Mouse (Mus musculus) liver, adult 2 months (tissue): Measurements from ENCODE around the gene Akr1a1. TPM values are rescaled to one million over a fixed set of nuclear protein-coding genes. Genes with fewer than 3 reads are reported as not detected.

ENCODE experiments used
- DNase-seq: peaks from one replicate; pipeline ENCODE4 v3.0.0-alpha.2; 2011; ENCODE audit warnings: low read depth, low spot score; ENCODE audit errors: extremely low read depth
- H3K27ac ChIP-seq: fragments of 200-500 bp; replicated peaks from 2 replicates; pipeline ENCODE4 v1.5.1; 2012; ENCODE audit warnings: low read depth, mild to moderate bottlenecking, control low read depth, inconsistent platforms, low read length; ENCODE audit not compliant: insufficient read depth
- H3K27me3 ChIP-seq: fragments of 200-500 bp; 2 replicates; pipeline ENCODE4 v1.6.1; 2012; ENCODE audit warnings: mild to moderate bottlenecking, moderate library complexity, low read length, inconsistent platforms; ENCODE audit not compliant: control insufficient read depth, insufficient read depth
- H3K36me3 ChIP-seq: fragments of 200-500 bp; 2 replicates; pipeline ENCODE4 v1.6.1; 2012; ENCODE audit warnings: low read length, inconsistent platforms; ENCODE audit not compliant: control insufficient read depth, insufficient read depth
- H3K4me1 ChIP-seq: fragments of 200-500 bp; 2 replicates; pipeline ENCODE4 v1.6.1; 2011; ENCODE audit warnings: low read length; ENCODE audit not compliant: control insufficient read depth, insufficient read depth
- H3K4me3 ChIP-seq: fragments of 200-500 bp; 2 replicates; pipeline ENCODE4 v1.5.1; 2011; ENCODE audit warnings: low read depth, mild to moderate bottlenecking, control low read depth, low read length, moderate library complexity; ENCODE audit not compliant: insufficient read depth
- H3K79me2 ChIP-seq: fragments of 200-500 bp; 2 replicates; pipeline ENCODE4 v1.6.1; 2012; ENCODE audit warnings: inconsistent platforms, mild to moderate bottlenecking, low read length, moderate library complexity; ENCODE audit not compliant: control insufficient read depth, insufficient read depth
- H3K9ac ChIP-seq: fragments of 200-500 bp; 2 replicates; pipeline ENCODE4 v1.6.1; 2012; ENCODE audit warnings: low read depth, mild to moderate bottlenecking, control low read depth, inconsistent platforms, low read length
- CTCF ChIP-seq: fragments of 200-500 bp; IDR thresholded peaks from 2 replicates; pipeline ENCODE4 v1.5.1; 2011; ENCODE audit warnings: low read depth, low read length, control low read depth
- POLR2A ChIP-seq: fragments of 200-500 bp; IDR thresholded peaks from 2 replicates; pipeline ENCODE4 v1.6.1; 2011; ENCODE audit warnings: low read length, control low read depth; ENCODE audit not compliant: insufficient read depth; ENCODE audit errors: extremely low read depth
- WGBS: fragments of 180-500 bp; shearing (Covaris S2); methylation state at CpG from one replicate; pipeline ENCODE4 v1.1.7; 2018; 5-methylcytosine and 5-hydroxymethylcytosine counted together
- polyA plus RNA-seq: library from polyadenylated mRNA; depleted of rRNA; stranded (reverse); fragments of >200 nt; gene quantifications from 2 replicates; pipeline ENCODE4 v1.2.3, GENCODE M21; 2012
- total RNA-seq: library from RNA; depleted of rRNA; stranded (reverse); fragments of >200 nt; gene quantifications from 2 replicates; pipeline ENCODE4 v1.2.3, GENCODE M21; 2014

Gene Akr1a1
- total and polyA plus RNA-seq, 2 experiments: 337 to 517 TPM

DNA sequence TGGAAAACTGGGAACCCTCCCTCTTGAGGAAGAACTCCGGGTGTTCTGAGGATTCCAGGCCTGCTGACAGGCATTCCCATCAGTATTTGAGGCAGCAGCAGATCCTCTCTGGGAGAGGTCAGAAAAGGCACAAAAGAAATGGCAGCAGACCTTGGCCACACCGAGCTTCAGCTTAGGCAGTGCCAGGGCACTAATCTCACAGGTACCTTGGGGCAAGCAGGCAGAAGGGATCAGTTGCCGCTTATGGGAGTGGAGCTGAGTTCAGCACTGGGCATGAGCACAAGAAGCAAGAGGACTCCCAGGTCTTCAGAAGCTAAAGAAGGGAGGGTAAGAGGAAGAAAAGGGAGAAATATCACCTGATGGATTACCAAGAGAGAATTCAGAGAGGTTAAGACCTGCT, 6.5 kb upstream of the Akr1a1 start:
- H3K36me3 ChIP-seq: no peaks in the 10 kb centered on the region

DNA sequence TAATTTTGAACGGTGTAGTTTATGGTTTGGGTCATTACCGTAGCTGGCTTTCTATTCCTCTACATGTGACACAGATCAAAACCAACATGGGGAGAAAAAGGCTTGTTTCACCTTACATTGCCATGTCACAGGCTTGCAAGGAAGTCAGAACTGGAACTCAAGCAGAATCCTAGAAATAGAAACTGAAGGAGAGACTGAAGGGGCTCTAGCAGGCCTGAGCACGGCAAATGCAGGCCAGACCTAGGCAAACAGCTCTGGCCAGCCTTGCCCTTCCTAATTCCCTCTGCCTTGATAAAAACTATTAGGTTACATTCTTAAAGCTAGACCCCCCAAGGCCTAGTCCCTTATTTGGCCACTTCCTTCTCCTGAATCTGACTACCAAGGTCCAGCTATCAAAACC, 4.2 kb upstream of the Akr1a1 start:
- 52% methylated on average over 3 of the region's 3 CpGs for WGBS
- TF ChIP-seq CTCF: no peak
- TF ChIP-seq POLR2A: no peak
- H3K4me3 ChIP-seq: no peak overlapping the region

More for the DNA sequence above, 6.5 kb upstream of the Akr1a1 start:
- Histone ChIP-seq H3K4me1 (peaks cover 23% of the 10 kb centered on the region), H3K27ac (no peak overlapping the region), H3K4me3 (no peak overlapping the region), H3K79me2 (no peaks in the 10 kb centered on the region), H3K9ac (no peak overlapping the region), H3K27me3 (no peaks in the 10 kb centered on the region)
- TF ChIP-seq POLR2A: no peak
- TF ChIP-seq CTCF: no peak
- DNase-seq: no peak
- WGBS: 59% methylated on average over 3 of the region's 3 CpGs

DNA sequence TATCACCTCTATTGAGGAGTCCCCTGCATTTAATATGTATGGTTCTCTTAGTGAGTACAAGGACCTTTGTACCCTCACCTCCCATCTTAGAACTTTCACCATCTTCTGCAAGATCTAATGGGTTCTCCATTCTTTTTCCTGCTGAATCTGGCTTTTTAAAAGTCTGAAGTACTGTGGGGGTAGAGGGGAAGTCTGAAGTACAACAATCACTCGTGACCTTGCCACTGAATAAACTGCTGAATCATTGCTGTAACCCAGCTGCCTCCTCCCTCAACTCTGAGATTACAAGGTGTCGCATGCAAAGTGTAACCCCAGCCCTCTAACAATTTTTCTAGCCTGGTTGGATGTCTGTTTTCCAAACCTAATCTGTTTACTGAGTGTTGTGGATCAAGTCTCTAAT, 3.6 kb upstream of the Akr1a1 start:
- Histone ChIP-seq H3K4me1 (peaks cover 20% of the 10 kb centered on the region), H3K36me3 (no peaks in the 10 kb centered on the region), H3K79me2 (peaks cover 9% of the 10 kb centered on the region), H3K27me3 (no peaks in the 10 kb centered on the region), H3K9ac (no peak overlapping the region), H3K4me3 (no peak overlapping the region), H3K27ac (peak overlapping the region; percentile 61)
- WGBS: 10% methylated on average over 2 of the region's 2 CpGs
- TF ChIP-seq CTCF (no peak), POLR2A (no peak)
- peak; percentile 87 for DNase-seq

More for the DNA sequence above, 4.2 kb upstream of the Akr1a1 start:
- Histone ChIP-seq H3K27me3 (no peaks in the 10 kb centered on the region), H3K4me1 (peaks cover 22% of the 10 kb centered on the region), H3K79me2 (peaks cover 6% of the 10 kb centered on the region; the same call in 1 of the 2 replicates), H3K27ac (peak overlapping the region; percentile 79), H3K36me3 (no peaks in the 10 kb centered on the region), H3K9ac (no peak overlapping the region)
- DNase-seq: no peak

DNA sequence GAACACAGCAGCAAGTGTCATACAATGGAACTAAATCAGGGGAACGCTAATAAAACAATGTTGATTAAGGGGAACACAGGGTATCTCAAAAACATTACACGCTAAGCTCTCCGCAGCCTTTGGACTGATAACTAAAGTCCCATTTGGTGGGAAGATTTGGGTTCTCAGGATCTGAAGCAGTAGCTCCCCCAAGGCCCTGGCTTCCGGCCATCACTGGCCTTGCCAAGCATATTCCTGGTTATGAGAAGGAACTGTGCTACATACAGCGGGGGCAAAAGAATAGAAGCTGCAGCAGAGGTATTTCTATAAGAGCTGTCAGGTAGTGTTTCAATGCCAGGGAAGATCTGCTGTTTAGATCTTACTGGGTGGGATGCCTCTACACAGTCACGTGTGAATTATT, 1.7 kb upstream of the Akr1a1 start:
- H3K36me3 ChIP-seq: peaks cover 2% of the 10 kb centered on the region; the same call in 1 of the 2 replicates
- H3K27ac ChIP-seq: no peak overlapping the region
- peaks cover 20% of the 10 kb centered on the region for H3K79me2 ChIP-seq
- DNase-seq: no peak
- 89% methylated on average over 6 of the region's 6 CpGs for WGBS
- no peak overlapping the region for H3K9ac ChIP-seq
- H3K4me3 ChIP-seq: no peak overlapping the region
- no peaks in the 10 kb centered on the region for H3K27me3 ChIP-seq
- peaks cover 22% of the 10 kb centered on the region for H3K4me1 ChIP-seq
- TF ChIP-seq CTCF (no peak), POLR2A (no peak)

DNA sequence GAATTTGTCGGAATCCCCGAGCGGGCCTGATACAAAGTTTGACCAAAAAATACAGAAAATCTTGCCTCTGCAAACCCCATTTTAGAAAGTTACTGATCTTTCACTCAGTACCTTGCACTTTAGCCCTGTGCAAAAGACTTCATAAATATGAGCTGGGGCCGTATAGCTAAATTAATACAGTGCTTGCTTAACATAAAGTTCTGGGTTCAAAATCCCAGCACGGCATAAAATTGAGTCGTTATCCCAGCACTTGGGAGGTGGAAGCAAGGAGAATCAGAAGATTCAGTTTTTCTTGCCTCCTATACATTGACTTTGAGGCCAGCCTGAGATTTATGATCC, 286 bp upstream of the Akr1a1 start:
- H3K36me3 ChIP-seq: peaks cover 13% of the 10 kb centered on the region
- DNase-seq: no peak
- WGBS: 4% methylated on average over 6 of the region's 6 CpGs
- no peak for TF ChIP-seq CTCF
- no peak for TF ChIP-seq POLR2A
- peak overlapping the region; percentile 79 for H3K4me3 ChIP-seq
- H3K27ac ChIP-seq: peak overlapping the region; percentile 96
- peaks cover 28% of the 10 kb centered on the region for H3K4me1 ChIP-seq
- H3K9ac ChIP-seq: peak overlapping the region; percentile 39
- peaks cover 28% of the 10 kb centered on the region for H3K79me2 ChIP-seq
- H3K27me3 ChIP-seq: no peaks in the 10 kb centered on the region

DNA sequence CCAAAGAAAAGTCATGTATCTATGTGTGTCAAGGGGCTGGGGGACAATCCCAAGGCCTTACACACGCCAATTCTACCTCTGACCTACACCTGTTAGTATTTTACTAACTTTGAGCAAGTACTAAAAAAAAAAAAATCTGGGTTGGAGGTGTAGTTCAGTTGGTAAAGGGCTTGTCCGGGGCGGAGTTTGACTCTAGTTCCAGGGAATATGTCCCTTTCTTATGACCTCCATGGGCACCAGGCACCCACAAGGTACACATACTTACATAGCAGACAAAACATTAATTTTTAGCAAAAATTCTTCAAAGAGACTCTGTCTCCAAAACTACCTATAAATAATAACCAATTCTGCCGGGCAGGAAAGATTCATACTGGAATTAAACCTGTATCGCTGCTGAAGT, 1.1 kb downstream of the Akr1a1 start:
- peaks cover 13% of the 10 kb centered on the region for H3K36me3 ChIP-seq
- H3K79me2 ChIP-seq: peaks cover 36% of the 10 kb centered on the region
- no peaks in the 10 kb centered on the region for H3K27me3 ChIP-seq
- H3K4me3 ChIP-seq: peak overlapping the region; percentile 79
- DNase-seq: peak; percentile 72
- H3K9ac ChIP-seq: peak overlapping the region; percentile 89
- peaks cover 30% of the 10 kb centered on the region for H3K4me1 ChIP-seq
- WGBS: 3% methylated on average over 5 of the region's 5 CpGs
- H3K27ac ChIP-seq: peak overlapping the region; percentile 96
- no peak for TF ChIP-seq POLR2A
- no peak for TF ChIP-seq CTCF
